Mouse (Mus musculus) hindbrain, postnatal 0 days (tissue): ENCODE results near the gene Gpr37l1. TPM values are rescaled to one million over a fixed set of nuclear protein-coding genes. Genes with fewer than 3 reads are reported as not detected.
"Not testable (repeated sequence)": the region's sequence is repeated elsewhere in the genome, so short reads cannot be mapped to it uniquely, and the experiment has no call there.

Experiments
- ATAC-seq: fragments of 200-750 bp; cut with Nextera tagmentation; 2 replicates; pipeline ENCODE4 v1.8.0; 2017; ENCODE audit warnings: mild to moderate bottlenecking, moderate TSS enrichment, moderate library complexity
- DNase-seq: peaks from one replicate; pipeline ENCODE4 v3.0.0-alpha.2; 2015; ENCODE audit warnings: low spot score
- H3K27ac ChIP-seq: fragments of 300-500 bp; sonication (generic); 2 replicates; pipeline ENCODE4 v1.5.1; 2014; ENCODE audit warnings: mild to moderate bottlenecking
- H3K27me3 ChIP-seq: fragments of 300-500 bp; sonication (generic); 2 replicates; pipeline ENCODE4 v1.6.1; 2014; ENCODE audit warnings: low read length, mixed read lengths; ENCODE audit not compliant: insufficient read depth
- H3K36me3 ChIP-seq: fragments of 300-500 bp; sonication (generic); 2 replicates; pipeline ENCODE4 v1.6.1; 2014; ENCODE audit warnings: low read length, mixed read lengths; ENCODE audit not compliant: insufficient read depth
- H3K4me1 ChIP-seq: fragments of 300-500 bp; sonication (generic); 2 replicates; pipeline ENCODE4 v1.6.1; 2014; ENCODE audit warnings: antibody characterized with exemption, low read length, mixed read lengths; ENCODE audit not compliant: insufficient read depth
- H3K4me2 ChIP-seq: fragments of 300-500 bp; sonication (generic); 2 replicates; pipeline ENCODE4 v1.6.1; 2014; ENCODE audit warnings: low read depth, mild to moderate bottlenecking, low read length, moderate library complexity, mixed read lengths
- H3K4me3 ChIP-seq: fragments of 300-500 bp; sonication (generic); 2 replicates; pipeline ENCODE4 v1.5.1; 2014; ENCODE audit warnings: low read length
- H3K9ac ChIP-seq: fragments of 300-500 bp; sonication (generic); replicated peaks from 2 replicates; pipeline ENCODE4 v1.6.1; 2014; ENCODE audit warnings: mild to moderate bottlenecking, low read length, moderate library complexity, mixed read lengths
- H3K9me3 ChIP-seq: fragments of 300-500 bp; sonication (generic); 2 replicates; pipeline ENCODE4 v1.6.1; 2016; ENCODE audit warnings: low read length, mixed read lengths
- CTCF ChIP-seq: IDR thresholded peaks from 2 replicates; pipeline ENCODE4 v1.5.1; 2016; ENCODE audit warnings: antibody characterized with exemption, control low read depth, low read depth
- WGBS: fragments of 180-500 bp; shearing (Covaris S2); extraction: QIAGEN DNeasy Blood & Tissue Kit; methylation state at CpG from one replicate; pipeline ENCODE4 v1.1.7; 2014; 5-methylcytosine and 5-hydroxymethylcytosine counted together
- polyA plus RNA-seq: library from polyadenylated mRNA; unstranded; fragments of >200 nt; fragmentation: Nextera tagmentation; extraction: Ambion mirVana; gene quantifications from 2 replicates; pipeline ENCODE4 v1.2.1, GENCODE M21; 2015
- total RNA-seq: library from RNA; depleted of rRNA; stranded (reverse); fragments of >200 nt; gene quantifications from 2 replicates; pipeline ENCODE4 v1.2.3, GENCODE M21; 2014

Gene Gpr37l1
- total and polyA plus RNA-seq, 2 experiments from 2014 or later, result 24.9 to 66.3 TPM

- Histone ChIP-seq H3K9ac (no peak overlapping the region), H3K4me2 (no peak overlapping the region), H3K27ac (no peak overlapping the region), H3K36me3 (no peaks in the 10 kb centered on the region), H3K9me3 (no peaks in the 10 kb centered on the region), H3K4me1 (peaks cover 3% of the 10 kb centered on the region; the same call in 1 of the 2 replicates), H3K4me3 (no peak overlapping the region), H3K27me3 (no peaks in the 10 kb centered on the region)
- ATAC-seq, result no peak
- WGBS, result 88% methylated on average over 4 of the region's 4 CpGs
- no peak for TF ChIP-seq CTCF
- no peak for DNase-seq
These were observed 21.7 kb upstream of the Gpr37l1 start for GRCm38 (mm10) chr1:135189186-135189585.

- TF ChIP-seq CTCF, result no peak
- Histone ChIP-seq H3K9me3 (no peaks in the 10 kb centered on the region), H3K9ac (no peak overlapping the region), H3K4me1 (peaks cover 3% of the 10 kb centered on the region; the same call in 1 of the 2 replicates), H3K4me3 (no peak overlapping the region), H3K27ac (no peak overlapping the region), H3K36me3 (no peaks in the 10 kb centered on the region), H3K27me3 (no peaks in the 10 kb centered on the region), H3K4me2 (no peak overlapping the region)
- WGBS, result 8% methylated on average over 3 of the region's 3 CpGs
- peak; percentile 70 for DNase-seq
- no peak for ATAC-seq
These were observed 20.7 kb upstream of the Gpr37l1 start for GRCm38 (mm10) chr1:135188197-135188596.

GRCm38 (mm10) chr1:135187016-135187415 is 19.5 kb upstream of the Gpr37l1 start:
- WGBS, result 28% methylated on average over 2 of the region's 2 CpGs
- not testable (repeated sequence) for H3K9ac ChIP-seq, H3K27me3 ChIP-seq, H3K4me1 ChIP-seq, H3K36me3 ChIP-seq, H3K27ac ChIP-seq, H3K4me2 ChIP-seq, H3K9me3 ChIP-seq, ATAC-seq, DNase-seq, H3K4me3 ChIP-seq

GRCm38 (mm10) chr1:135186427-135186826 is 18.9 kb upstream of the Gpr37l1 start:
- peak; percentile 20 for DNase-seq
- no peak overlapping the region for H3K27ac ChIP-seq
- H3K4me2 ChIP-seq, result no peak overlapping the region
- no peak overlapping the region for H3K9ac ChIP-seq
- no peaks in the 10 kb centered on the region for H3K36me3 ChIP-seq
- TF ChIP-seq CTCF, result no peak
- H3K27me3 ChIP-seq, result no peaks in the 10 kb centered on the region
- 21% methylated on average over 8 of the region's 8 CpGs for WGBS
- ATAC-seq, result peak; percentile 55; the same call in 1 of the 2 replicates
- H3K4me3 ChIP-seq, result no peak overlapping the region
- H3K9me3 ChIP-seq, result no peaks in the 10 kb centered on the region
- H3K4me1 ChIP-seq, result peaks cover 3% of the 10 kb centered on the region; the same call in 1 of the 2 replicates

GRCm38 (mm10) chr1:135185936-135186335 is 18.5 kb upstream of the Gpr37l1 start:
- H3K4me2 ChIP-seq, result no peak overlapping the region
- no peak overlapping the region for H3K4me3 ChIP-seq
- no peak overlapping the region for H3K9ac ChIP-seq
- no peak for DNase-seq
- no peak overlapping the region for H3K27ac ChIP-seq
- no peaks in the 10 kb centered on the region for H3K36me3 ChIP-seq
- no peak for ATAC-seq
- H3K9me3 ChIP-seq, result no peaks in the 10 kb centered on the region
- no peaks in the 10 kb centered on the region for H3K27me3 ChIP-seq
- TF ChIP-seq CTCF, result no peak
- 40% methylated on average over 5 of the region's 5 CpGs for WGBS
- H3K4me1 ChIP-seq, result peaks cover 3% of the 10 kb centered on the region; the same call in 1 of the 2 replicates

GRCm38 (mm10) chr1:135183941-135184570 is 16.6 kb upstream of the Gpr37l1 start:
- H3K4me1 ChIP-seq, result peaks cover 3% of the 10 kb centered on the region; the same call in 1 of the 2 replicates
- H3K4me2 ChIP-seq, result no peak overlapping the region
- H3K9me3 ChIP-seq, result no peaks in the 10 kb centered on the region
- ATAC-seq, result no peak
- no peak for TF ChIP-seq CTCF
- no peaks in the 10 kb centered on the region for H3K36me3 ChIP-seq
- no peak for DNase-seq
- no peak overlapping the region for H3K4me3 ChIP-seq
- no peak overlapping the region for H3K9ac ChIP-seq
- 76% methylated on average over 11 of the region's 11 CpGs for WGBS
- H3K27me3 ChIP-seq, result no peaks in the 10 kb centered on the region
- H3K27ac ChIP-seq, result no peak overlapping the region

GRCm38 (mm10) chr1:135183448-135183847 is 16.0 kb upstream of the Gpr37l1 start:
- DNase-seq (no peak), ATAC-seq (no peak)
- no peak overlapping the region for H3K4me2 ChIP-seq
- no peaks in the 10 kb centered on the region for H3K9me3 ChIP-seq
- 77% methylated on average over 4 of the region's 4 CpGs for WGBS
- H3K27me3 ChIP-seq, result no peaks in the 10 kb centered on the region
- H3K9ac ChIP-seq, result no peak overlapping the region
- no peak overlapping the region for H3K27ac ChIP-seq
- H3K4me3 ChIP-seq, result no peak overlapping the region
- peaks cover 3% of the 10 kb centered on the region; the same call in 1 of the 2 replicates for H3K4me1 ChIP-seq
- no peak for TF ChIP-seq CTCF
- H3K36me3 ChIP-seq, result no peaks in the 10 kb centered on the region
